Mouse (Mus musculus) midbrain, embryonic 16.5 days (tissue): ENCODE results near the gene Ap3b2. TPM values are rescaled to one million over a fixed set of nuclear protein-coding genes. Genes with fewer than 3 reads are reported as not detected.

ENCODE experiments used
- ATAC-seq: fragments of 200-750 bp; cut with Nextera tagmentation; 2 replicates; pipeline ENCODE4 v1.8.0; 2017; ENCODE audit warnings: moderate TSS enrichment
- H3K27ac ChIP-seq: fragments of 300-500 bp; sonication (generic); 2 replicates; pipeline ENCODE4 v1.5.1; 2014; ENCODE audit warnings: mild to moderate bottlenecking, low read length, mixed read lengths
- H3K27me3 ChIP-seq: fragments of 300-500 bp; sonication (generic); 2 replicates; pipeline ENCODE4 v1.6.1; 2014; ENCODE audit warnings: low read depth, low read length, mixed read lengths; ENCODE audit not compliant: control insufficient read depth, insufficient read depth
- H3K36me3 ChIP-seq: fragments of 300-500 bp; sonication (generic); 2 replicates; pipeline ENCODE4 v1.6.1; 2014; ENCODE audit warnings: mild to moderate bottlenecking, low read length, moderate library complexity, mixed read lengths; ENCODE audit not compliant: control insufficient read depth, insufficient read depth
- H3K4me1 ChIP-seq: fragments of 300-500 bp; sonication (generic); 2 replicates; pipeline ENCODE4 v1.6.1; 2014; ENCODE audit warnings: mild to moderate bottlenecking, low read length, mixed read lengths; ENCODE audit not compliant: control insufficient read depth, insufficient read depth
- H3K4me2 ChIP-seq: fragments of 300-500 bp; sonication (generic); 2 replicates; pipeline ENCODE4 v1.6.1; 2014; ENCODE audit warnings: mild to moderate bottlenecking, low read length, mixed read lengths
- H3K4me3 ChIP-seq: fragments of 300-500 bp; sonication (generic); 2 replicates; pipeline ENCODE4 v1.5.1; 2014; ENCODE audit warnings: low read depth, mild to moderate bottlenecking, low read length, moderate library complexity, mixed read lengths
- H3K9ac ChIP-seq: fragments of 300-500 bp; sonication (generic); 2 replicates; pipeline ENCODE4 v1.6.1; 2014; ENCODE audit warnings: low read depth, low read length, mixed read lengths
- H3K9me3 ChIP-seq: fragments of 300-500 bp; sonication (generic); replicated peaks from 2 replicates; pipeline ENCODE4 v1.6.1; 2014; ENCODE audit warnings: mild to moderate bottlenecking, low read length, mixed read lengths; ENCODE audit not compliant: control insufficient read depth, poor library complexity, severe bottlenecking
- WGBS: fragments of 180-500 bp; shearing (Covaris S2); extraction: QIAGEN DNeasy Blood & Tissue Kit; methylation state at CpG from one replicate; pipeline ENCODE4 v1.1.7; 2014; 5-methylcytosine and 5-hydroxymethylcytosine counted together
- polyA plus RNA-seq: library from polyadenylated mRNA; unstranded; fragments of >200 nt; fragmentation: Nextera tagmentation; extraction: Ambion mirVana; gene quantifications from 2 replicates; pipeline ENCODE4 v1.2.1, GENCODE M21; 2015

Gene Ap3b2
- polyA plus RNA-seq, 1 experiment from 2014 or later: 161 TPM

DNA sequence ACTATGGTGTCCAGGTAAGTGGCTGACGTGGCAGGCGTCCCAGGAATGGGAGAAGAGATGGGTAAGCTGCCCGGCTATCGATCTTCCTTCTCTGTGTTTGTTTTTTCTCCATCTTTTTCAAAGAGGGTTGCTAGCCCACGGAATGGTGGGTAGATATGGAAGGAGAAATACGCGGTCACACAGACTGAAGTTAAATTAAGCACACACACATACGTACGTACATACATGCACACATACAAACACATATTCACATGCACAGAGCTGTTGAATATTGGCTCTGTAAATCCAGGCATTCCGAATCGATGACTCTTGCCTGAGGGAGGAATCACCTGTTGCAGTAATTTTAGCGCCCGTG is 29.9 kb upstream of the Ap3b2 start:
- peak overlapping the region; percentile 78 for H3K4me2 ChIP-seq
- peak; percentile 64 for ATAC-seq
- peak overlapping the region; percentile 93 for H3K27ac ChIP-seq
- H3K9me3 ChIP-seq: no peaks in the 10 kb centered on the region
- peaks cover 24% of the 10 kb centered on the region for H3K4me1 ChIP-seq
- peak overlapping the region; percentile 44 for H3K4me3 ChIP-seq
- WGBS: 9% methylated on average over 13 of the region's 13 CpGs
- H3K27me3 ChIP-seq: no peaks in the 10 kb centered on the region
- H3K9ac ChIP-seq: peak overlapping the region; percentile 70
- H3K36me3 ChIP-seq: 0 out of 2 replicates have a peak, but pooled peaks cover 4% of the 10 kb centered on the region

DNA sequence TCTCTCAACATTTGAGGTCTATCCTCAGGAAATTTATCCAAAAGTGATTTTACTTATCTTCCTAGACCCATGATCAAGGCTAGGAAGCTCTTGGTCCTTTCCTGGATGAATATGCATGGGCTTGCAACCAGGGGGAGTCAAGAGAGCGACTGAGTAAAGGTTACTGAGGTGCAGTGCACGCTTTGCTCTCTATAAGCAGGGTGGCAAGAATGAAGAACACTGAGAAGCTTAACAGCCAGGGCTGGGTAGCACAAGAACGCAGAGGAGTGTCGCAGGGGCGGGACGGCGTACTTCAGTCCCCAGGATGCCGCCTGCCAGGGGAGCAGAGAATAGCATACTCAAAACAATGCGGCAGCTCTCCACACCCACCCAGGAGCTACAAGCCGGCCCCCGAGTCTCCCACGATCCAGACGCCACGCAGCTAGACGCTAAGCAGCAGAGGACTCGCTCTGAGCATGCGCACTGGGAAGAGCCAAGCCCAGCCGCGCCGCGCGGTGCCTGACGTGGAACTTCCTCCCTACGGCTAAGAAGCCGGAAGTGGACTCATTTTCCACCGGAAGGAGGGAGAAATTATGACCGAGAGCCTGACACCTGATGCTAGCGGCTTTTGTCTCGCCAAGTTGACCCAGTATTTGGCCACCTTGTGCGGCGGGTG is 29.4 kb upstream of the Ap3b2 start:
- Histone ChIP-seq H3K36me3 (0 out of 2 replicates have a peak, but pooled peaks cover 4% of the 10 kb centered on the region), H3K4me3 (peak overlapping the region; percentile 44), H3K27ac (peak overlapping the region; percentile 93), H3K9ac (peak overlapping the region; percentile 70), H3K4me2 (peak overlapping the region; percentile 78), H3K9me3 (no peaks in the 10 kb centered on the region), H3K27me3 (no peaks in the 10 kb centered on the region), H3K4me1 (peaks cover 24% of the 10 kb centered on the region)
- 0% methylated on average over 31 of the region's 31 CpGs for WGBS
- ATAC-seq: peak; percentile 98

DNA sequence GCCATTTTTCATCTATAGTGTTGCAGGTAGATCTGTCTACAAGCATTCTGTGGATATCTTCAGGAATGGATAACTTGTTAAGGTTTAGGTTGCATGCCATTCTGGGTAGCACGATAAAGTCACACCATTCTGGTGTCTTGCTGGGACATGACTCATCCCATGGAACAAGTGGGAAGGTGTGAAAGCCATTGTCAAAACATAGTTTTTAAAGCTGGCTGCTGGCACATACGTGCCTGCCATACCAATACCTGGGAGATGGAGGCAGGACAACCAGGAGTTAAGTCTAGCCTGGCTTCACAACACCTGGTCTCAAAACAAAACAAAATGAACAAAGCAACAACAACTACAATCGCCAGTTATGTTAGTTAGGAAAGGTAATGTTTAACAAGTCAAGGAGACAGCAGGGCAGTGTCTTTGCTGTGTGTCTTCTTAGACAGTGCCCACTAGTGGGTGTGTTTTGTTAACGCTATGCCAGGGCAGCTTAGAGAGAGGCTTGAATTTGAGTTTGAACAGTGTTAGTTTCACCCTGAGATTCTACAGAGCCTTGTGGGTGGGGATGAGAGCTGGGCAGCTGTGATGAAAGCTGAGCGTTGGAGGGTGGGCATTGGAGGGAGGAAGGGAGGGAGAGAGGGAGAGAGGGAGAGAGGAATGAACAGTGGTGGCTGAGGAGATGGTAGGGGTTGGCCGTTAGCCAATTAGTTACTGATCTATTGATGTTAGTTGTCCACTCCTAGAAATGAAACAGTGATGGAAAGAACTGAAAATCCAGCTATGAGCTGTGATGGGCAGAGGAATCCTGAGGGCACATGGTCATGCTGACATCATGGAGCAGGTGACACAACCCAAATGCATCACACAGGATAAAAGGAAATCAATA is 22.7 kb upstream of the Ap3b2 start:
- ATAC-seq: no peak
- H3K27me3 ChIP-seq: no peaks in the 10 kb centered on the region
- H3K4me3 ChIP-seq: no peak overlapping the region
- no peak overlapping the region for H3K4me2 ChIP-seq
- WGBS: 80% methylated on average over 6 of the region's 6 CpGs
- no peaks in the 10 kb centered on the region for H3K9me3 ChIP-seq
- H3K9ac ChIP-seq: no peak overlapping the region
- no peaks in the 10 kb centered on the region for H3K36me3 ChIP-seq
- no peaks in the 10 kb centered on the region for H3K4me1 ChIP-seq
- no peak overlapping the region for H3K27ac ChIP-seq

DNA sequence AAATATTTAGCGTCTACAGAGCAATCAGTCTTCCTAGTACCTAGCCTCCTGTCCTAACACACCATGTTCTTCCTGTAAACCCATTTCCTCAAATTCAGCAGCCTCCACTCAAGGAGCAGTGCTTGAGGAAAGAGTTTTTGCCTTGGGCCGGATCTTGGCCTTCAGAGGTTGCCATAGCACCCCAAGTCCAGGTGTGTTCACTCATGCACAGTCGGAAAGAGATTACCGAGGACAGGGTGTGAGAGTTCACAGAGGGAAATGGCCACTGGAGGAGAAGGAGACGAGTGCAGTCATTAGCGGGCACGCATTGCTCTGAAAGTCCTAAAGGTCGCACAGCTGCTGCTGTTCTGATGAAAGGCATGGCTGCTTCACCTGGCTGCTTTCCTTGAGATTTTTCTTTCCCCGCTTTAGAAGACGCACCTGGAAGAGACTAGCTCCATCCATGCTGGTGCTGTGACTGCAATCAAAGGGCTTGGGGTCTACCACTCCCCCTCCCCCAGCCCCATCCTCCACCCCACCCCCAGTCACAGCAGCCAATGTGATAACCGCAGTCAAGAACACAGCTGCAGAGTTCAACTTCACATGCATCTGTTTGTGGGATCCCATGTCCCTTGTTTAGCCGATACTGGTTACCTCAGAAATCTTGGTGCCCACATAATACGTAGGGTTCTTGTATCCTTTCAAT is 21.3 kb upstream of the Ap3b2 start:
- ATAC-seq: no peak
- Histone ChIP-seq H3K4me3 (no peak overlapping the region), H3K27me3 (no peaks in the 10 kb centered on the region), H3K36me3 (no peaks in the 10 kb centered on the region), H3K9me3 (no peaks in the 10 kb centered on the region), H3K4me1 (no peaks in the 10 kb centered on the region), H3K27ac (no peak overlapping the region), H3K4me2 (no peak overlapping the region), H3K9ac (no peak overlapping the region)
- WGBS: 58% methylated on average over 13 of the region's 13 CpGs

DNA sequence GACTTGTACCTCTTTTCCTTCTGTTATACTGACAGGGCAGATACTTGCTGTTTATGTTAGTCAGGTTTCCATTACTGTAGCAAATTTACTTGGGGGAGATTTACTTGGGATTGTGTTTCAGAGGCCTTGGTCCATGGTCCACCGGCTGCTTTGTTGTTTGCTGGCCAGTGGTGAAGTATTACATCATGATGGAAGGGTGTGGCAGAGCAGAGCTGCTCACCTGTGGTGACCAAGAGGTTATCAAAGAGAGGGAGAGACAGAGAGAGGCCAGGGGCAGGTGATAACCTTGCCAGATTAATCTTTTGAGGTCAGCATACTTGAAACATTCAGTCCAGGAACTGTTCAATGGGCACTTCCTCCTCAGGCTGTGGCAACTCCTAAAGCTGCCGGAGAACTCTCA is 7.3 kb upstream of the Ap3b2 start:
- WGBS: 82% methylated on average over 2 of the region's 2 CpGs
- Histone ChIP-seq H3K9me3 (no peaks in the 10 kb centered on the region), H3K36me3 (no peaks in the 10 kb centered on the region), H3K27ac (no peak overlapping the region), H3K4me2 (no peak overlapping the region), H3K27me3 (no peaks in the 10 kb centered on the region), H3K4me1 (no peaks in the 10 kb centered on the region), H3K9ac (no peak overlapping the region), H3K4me3 (no peak overlapping the region)
- ATAC-seq: no peak

DNA sequence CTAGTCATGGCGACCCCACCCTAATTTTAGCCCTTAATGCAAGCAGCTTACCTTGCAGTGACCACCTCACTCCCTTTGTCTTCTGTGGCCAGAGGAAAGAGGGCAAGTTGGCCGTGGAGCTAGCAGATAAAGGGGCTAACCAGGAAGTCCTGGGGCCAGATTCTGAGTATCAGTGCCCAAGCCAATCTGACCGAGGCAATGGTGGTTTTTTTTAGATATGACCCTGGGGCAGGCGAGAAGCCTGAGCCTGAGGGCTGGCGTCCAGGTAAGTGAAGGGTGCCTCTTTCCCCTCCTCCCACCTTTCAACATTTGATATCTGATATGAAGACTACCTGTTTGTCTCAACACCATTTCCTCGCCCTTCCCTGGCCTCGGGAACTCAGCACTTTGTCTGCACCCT is 4.5 kb upstream of the Ap3b2 start, which contains the start of gene BC048679:
Gene BC048679, minus strand, starts transcription at position 101 of the 400 bp plus-strand sequence.
- no peak within 1 kb of the TSS for H3K27ac ChIP-seq
- H3K9ac ChIP-seq: no peak within 1 kb of the TSS
- H3K27me3 ChIP-seq: no peaks in the 10 kb centered on the region
- H3K4me3 ChIP-seq: no peak within 1 kb of the TSS
- no peaks in the 10 kb centered on the region for H3K4me1 ChIP-seq
- 61% methylated on average over 7 of the region's 7 CpGs for WGBS
- H3K36me3 ChIP-seq: no peaks in the 10 kb centered on the region
- no peaks in the 10 kb centered on the region for H3K9me3 ChIP-seq
- ATAC-seq: no peak
- H3K4me2 ChIP-seq: no peak within 1 kb of the TSS

DNA sequence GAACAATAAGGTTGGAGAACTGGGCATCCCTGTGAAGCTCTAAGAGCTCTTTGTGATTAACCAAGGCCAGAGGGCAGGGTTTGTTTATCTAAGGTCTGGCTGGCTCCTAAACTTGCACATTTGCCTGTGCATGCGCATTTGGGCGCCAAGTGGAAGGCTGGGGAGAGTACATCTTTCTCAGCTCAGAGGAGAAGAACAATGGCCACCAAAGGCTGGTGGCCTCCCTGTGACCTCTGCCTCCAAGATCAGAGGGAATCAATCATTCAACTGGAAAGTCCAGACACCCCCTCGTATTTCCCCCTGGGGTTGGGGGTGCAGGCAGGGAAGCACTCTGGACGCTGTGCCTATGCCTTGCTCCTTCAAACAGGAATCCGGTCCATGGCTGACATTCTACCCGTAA is 3.4 kb upstream of the Ap3b2 start:
- peaks cover 4% of the 10 kb centered on the region for H3K4me1 ChIP-seq
- H3K4me2 ChIP-seq: no peak overlapping the region
- H3K9ac ChIP-seq: no peak overlapping the region
- no peaks in the 10 kb centered on the region for H3K36me3 ChIP-seq
- no peaks in the 10 kb centered on the region for H3K9me3 ChIP-seq
- no peak overlapping the region for H3K4me3 ChIP-seq
- no peak overlapping the region for H3K27ac ChIP-seq
- ATAC-seq: no peak
- 16% methylated on average over 6 of the region's 6 CpGs for WGBS
- no peaks in the 10 kb centered on the region for H3K27me3 ChIP-seq

DNA sequence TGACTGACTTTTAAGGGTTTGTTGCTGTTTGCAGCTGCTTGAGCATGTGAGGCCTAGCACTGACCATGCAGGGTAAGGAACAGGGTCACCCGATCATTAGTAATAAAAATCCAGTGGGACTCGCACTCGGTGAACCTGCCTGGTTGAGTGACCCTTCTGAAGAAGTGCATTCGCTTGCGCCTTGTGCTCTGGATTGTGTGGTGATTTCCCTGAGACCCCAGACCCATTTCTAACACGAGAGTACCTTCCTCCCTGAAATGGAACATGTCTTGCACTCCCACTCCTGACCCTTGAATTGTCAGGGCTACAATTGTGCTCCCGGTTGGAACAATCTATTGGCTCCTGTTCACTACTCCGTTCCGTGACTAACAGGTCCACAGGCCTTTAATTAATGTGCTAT is 1.1 kb downstream of the Ap3b2 start:
- H3K4me2 ChIP-seq: peak overlapping the region; percentile 71
- H3K4me1 ChIP-seq: peaks cover 14% of the 10 kb centered on the region
- WGBS: 23% methylated on average over 9 of the region's 9 CpGs
- no peak for ATAC-seq
- H3K4me3 ChIP-seq: peak overlapping the region; percentile 89
- peak overlapping the region; percentile 98 for H3K27ac ChIP-seq
- no peaks in the 10 kb centered on the region for H3K27me3 ChIP-seq
- H3K9ac ChIP-seq: peak overlapping the region; percentile 95
- H3K9me3 ChIP-seq: no peaks in the 10 kb centered on the region
- H3K36me3 ChIP-seq: no peaks in the 10 kb centered on the region

DNA sequence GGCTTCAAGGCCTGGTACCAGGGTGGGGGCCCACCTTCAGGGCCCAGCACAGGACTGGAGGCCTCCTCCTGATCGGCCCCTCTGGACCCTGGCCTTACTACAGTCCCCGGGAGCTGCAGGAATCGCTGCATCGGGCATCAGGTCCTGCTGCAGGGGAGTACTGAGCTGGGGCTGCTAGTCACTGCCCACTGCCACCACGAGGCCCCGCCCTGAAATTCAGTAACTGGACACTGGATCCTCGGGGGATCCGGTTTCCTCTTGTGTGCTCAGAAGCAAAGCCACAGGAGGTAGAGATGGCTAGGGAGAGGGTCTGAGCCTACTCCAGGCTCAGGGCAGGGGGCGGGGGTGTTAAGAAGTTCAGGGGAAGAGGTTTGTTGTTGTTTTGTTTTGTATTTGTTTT is 4.1 kb downstream of the Ap3b2 start:
- ATAC-seq: no peak
- Histone ChIP-seq H3K36me3 (peaks cover 4% of the 10 kb centered on the region), H3K4me2 (no peak overlapping the region), H3K4me1 (peaks cover 14% of the 10 kb centered on the region), H3K27ac (no peak overlapping the region), H3K27me3 (no peaks in the 10 kb centered on the region), H3K4me3 (no peak overlapping the region), H3K9me3 (no peaks in the 10 kb centered on the region), H3K9ac (no peak overlapping the region)
- WGBS: 6% methylated on average over 9 of the region's 9 CpGs
